Mouse (Mus musculus): ENCODE measurements at regions not wholly inside any gene's neighbourhood (a gene's known extent, or its start where the extent isn't known, plus 50 kb on each side); places are given as distances from the start of the nearest gene placed in this dataset.

DNA sequence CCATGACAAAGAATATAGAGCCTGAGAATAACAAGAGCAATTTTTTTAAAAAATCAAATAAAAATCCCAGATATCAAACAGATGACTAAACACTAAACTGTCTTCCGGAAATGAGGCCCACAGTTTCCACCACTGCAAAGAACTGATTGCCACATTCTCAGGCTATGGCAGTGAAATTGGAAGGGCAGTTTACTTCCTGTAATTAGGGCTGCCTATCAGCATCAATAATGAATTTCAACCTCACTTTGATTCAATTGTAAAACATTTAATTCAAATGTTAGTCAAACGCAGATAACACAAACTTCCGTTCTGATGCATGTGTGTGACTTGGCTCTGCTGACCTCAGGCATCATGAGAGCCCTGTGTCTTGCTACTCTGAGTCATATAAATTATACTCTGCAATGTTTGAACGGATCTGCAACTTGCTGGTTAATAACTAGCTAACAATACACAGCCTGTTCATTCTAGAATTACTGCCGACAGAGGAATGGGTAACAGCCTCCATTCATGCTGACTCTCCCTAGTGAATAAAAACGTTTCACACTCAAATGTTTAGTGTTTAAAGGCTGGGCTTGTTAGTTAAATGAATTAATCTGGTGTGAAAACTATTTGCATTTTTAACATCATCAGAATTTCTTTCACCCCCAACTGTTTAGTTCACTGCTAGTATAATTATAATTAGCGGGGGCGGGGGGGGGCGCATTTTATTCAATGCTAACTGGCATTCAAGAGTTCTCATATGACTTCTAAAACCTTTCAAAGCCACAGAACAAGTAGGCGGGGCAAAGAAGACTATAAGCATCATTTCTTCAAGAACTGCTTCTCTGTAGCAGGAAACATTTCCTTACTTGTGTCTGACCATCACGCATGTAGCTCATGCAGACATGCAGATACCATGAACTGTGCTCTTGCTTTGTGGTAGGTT, 171.2 kb downstream of the Samd5 start:
- 68% methylated on average over 11 of the region's 11 CpGs for WGBS
- Histone ChIP-seq H3K9me3 (ENCODE audit: control insufficient read depth, low read length) (no peaks in the 10 kb centered on the region), H3K27ac (ENCODE audit: low read depth, low read length) (no peak overlapping the region), H3K9ac (ENCODE audit: low read depth, low read length) (no peak overlapping the region), H3K27me3 (replicated peaks; ENCODE audit: control insufficient read depth, insufficient read depth, low read length) (no peaks in the 10 kb centered on the region), H3K4me3 (ENCODE audit: low read depth, low read length) (no peak overlapping the region), H3K36me3 (ENCODE audit: control insufficient read depth, insufficient read depth, low read length) (no peaks in the 10 kb centered on the region), H3K4me2 (no peak overlapping the region), H3K4me1 (replicated peaks; ENCODE audit: control insufficient read depth, insufficient read depth, low read length) (no peaks in the 10 kb centered on the region)
- DNase-seq (ENCODE audit: low spot score) = no peak
- ATAC-seq (replicated peaks; ENCODE audit: low FRiP score) = no peak

DNA sequence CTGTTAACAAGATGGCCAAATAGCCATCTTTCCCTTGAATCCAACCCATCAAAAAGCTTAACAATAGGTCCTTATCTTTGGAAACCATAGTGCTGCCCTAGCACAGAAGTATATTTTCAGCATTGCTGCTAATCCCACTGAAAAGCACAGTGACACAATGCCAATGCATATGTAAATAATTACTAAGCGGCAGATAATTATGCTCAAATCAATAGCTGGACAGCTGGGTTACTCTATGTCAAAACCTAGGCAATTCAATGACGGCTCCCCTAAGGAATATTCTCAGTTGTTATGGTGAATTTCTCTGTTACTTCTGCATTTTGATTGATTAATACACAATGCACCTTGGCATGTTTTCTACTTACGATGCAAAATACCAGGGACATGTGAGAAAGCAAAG, 176.5 kb downstream of the Samd5 start:
- no peaks in the 10 kb centered on the region for H3K36me3 ChIP-seq (ENCODE audit: control insufficient read depth, insufficient read depth, low read length)
- no peak for DNase-seq (ENCODE audit: low spot score)
- no peak overlapping the region for H3K4me3 ChIP-seq (ENCODE audit: low read depth, low read length)
- H3K9me3 ChIP-seq (ENCODE audit: control insufficient read depth, low read length) = no peaks in the 10 kb centered on the region
- no peaks in the 10 kb centered on the region for H3K27me3 ChIP-seq (replicated peaks; ENCODE audit: control insufficient read depth, insufficient read depth, low read length)
- H3K4me2 ChIP-seq = no peak overlapping the region
- H3K4me1 ChIP-seq (replicated peaks; ENCODE audit: control insufficient read depth, insufficient read depth, low read length) = no peaks in the 10 kb centered on the region
- ATAC-seq (replicated peaks; ENCODE audit: low FRiP score) = no peak
- 90% methylated on average over 3 of the region's 3 CpGs for WGBS
- H3K9ac ChIP-seq (ENCODE audit: low read depth, low read length) = no peak overlapping the region
- no peak overlapping the region for H3K27ac ChIP-seq (ENCODE audit: low read depth, low read length)

DNA sequence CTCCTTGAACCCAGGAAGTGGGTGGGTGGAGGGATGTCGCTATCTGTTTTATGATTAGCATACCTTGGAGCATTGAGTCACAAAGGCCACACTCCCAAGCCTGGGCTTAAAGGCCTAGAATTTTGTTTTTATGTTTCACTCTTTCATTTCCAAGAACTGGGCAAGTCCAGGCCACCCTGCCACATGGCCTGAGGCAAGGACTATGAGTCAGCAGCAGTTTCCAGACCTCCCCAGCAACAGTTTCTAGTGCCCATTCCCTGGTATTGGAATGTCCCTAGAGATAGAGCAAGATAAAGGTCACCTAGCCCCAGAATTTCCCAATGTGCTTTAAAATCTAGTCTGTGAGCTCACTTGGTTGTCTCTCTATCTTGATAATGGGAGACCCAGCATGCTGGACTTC, 178.0 kb downstream of the Samd5 start:
- Histone ChIP-seq H3K9ac (ENCODE audit: low read depth, low read length) (no peak overlapping the region), H3K4me2 (no peak overlapping the region), H3K27me3 (replicated peaks; ENCODE audit: control insufficient read depth, insufficient read depth, low read length) (no peaks in the 10 kb centered on the region), H3K9me3 (ENCODE audit: control insufficient read depth, low read length) (no peaks in the 10 kb centered on the region), H3K4me1 (replicated peaks; ENCODE audit: control insufficient read depth, insufficient read depth, low read length) (no peaks in the 10 kb centered on the region), H3K36me3 (ENCODE audit: control insufficient read depth, insufficient read depth, low read length) (no peaks in the 10 kb centered on the region), H3K4me3 (ENCODE audit: low read depth, low read length) (no peak overlapping the region), H3K27ac (ENCODE audit: low read depth, low read length) (no peak overlapping the region)
- DNase-seq (ENCODE audit: low spot score) (no peak), ATAC-seq (replicated peaks; ENCODE audit: low FRiP score) (no peak)
- 67% methylated on average over 1 of the region's 1 CpGs for WGBS

DNA sequence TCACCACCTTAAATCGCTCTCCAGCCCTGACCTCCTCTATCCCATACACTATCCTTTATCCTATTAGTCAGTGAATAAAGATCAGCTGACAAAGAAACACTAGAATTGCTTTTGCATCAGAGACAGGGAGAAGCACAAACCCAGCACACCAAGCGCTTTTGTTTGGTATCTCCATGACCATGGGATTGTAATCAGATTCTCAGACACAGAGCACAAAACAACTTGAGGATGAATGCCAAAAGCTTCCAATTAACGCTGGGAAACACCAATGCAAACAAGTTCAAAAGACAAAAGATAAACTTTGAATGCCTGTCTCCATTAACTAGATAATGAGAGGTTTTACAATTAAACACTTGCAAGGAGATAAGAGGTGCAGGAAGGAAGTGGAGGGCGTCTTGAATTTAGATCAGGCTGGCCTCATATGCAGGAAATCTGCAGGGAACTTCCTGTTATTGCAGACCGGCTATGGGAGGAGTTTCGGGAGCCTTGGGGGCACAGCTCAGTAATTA, 179.8 kb downstream of the Samd5 start:
- Histone ChIP-seq H3K27ac (ENCODE audit: low read depth, low read length) (no peak overlapping the region), H3K4me1 (replicated peaks; ENCODE audit: control insufficient read depth, insufficient read depth, low read length) (no peaks in the 10 kb centered on the region), H3K4me2 (no peak overlapping the region), H3K9ac (ENCODE audit: low read depth, low read length) (no peak overlapping the region), H3K27me3 (replicated peaks; ENCODE audit: control insufficient read depth, insufficient read depth, low read length) (no peaks in the 10 kb centered on the region), H3K9me3 (ENCODE audit: control insufficient read depth, low read length) (no peaks in the 10 kb centered on the region), H3K36me3 (ENCODE audit: control insufficient read depth, insufficient read depth, low read length) (no peaks in the 10 kb centered on the region), H3K4me3 (ENCODE audit: low read depth, low read length) (no peak overlapping the region)
- 16% methylated on average over 6 of the region's 6 CpGs for WGBS
- DNase-seq (ENCODE audit: low spot score) (no peak), ATAC-seq (replicated peaks; ENCODE audit: low FRiP score) (no peak)

DNA sequence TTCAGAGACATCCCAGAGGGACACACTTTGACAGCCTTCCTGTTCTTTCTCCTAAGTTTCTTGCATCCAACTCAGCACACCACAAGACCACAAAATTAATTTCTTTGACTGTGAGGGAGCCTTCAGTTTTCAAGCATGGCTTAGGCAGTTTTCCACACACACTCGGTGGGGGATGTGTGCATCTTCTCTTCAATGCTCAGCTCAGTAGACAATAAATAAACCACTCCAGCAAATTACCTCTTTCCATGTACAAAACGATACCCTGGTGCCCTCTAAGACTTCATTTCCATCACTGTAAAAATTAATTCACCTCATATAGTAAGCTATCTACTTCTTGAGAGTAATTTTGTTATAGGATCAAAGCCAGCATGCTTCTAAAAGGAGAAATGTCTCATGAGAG, 184.6 kb downstream of the Samd5 start:
- H3K27me3 ChIP-seq (replicated peaks; ENCODE audit: control insufficient read depth, insufficient read depth, low read length) = no peaks in the 10 kb centered on the region
- no peaks in the 10 kb centered on the region for H3K9me3 ChIP-seq (ENCODE audit: control insufficient read depth, low read length)
- no peak overlapping the region for H3K9ac ChIP-seq (ENCODE audit: low read depth, low read length)
- no peaks in the 10 kb centered on the region for H3K36me3 ChIP-seq (ENCODE audit: control insufficient read depth, insufficient read depth, low read length)
- no peak overlapping the region for H3K27ac ChIP-seq (ENCODE audit: low read depth, low read length)
- no peak for DNase-seq (ENCODE audit: low spot score)
- no peaks in the 10 kb centered on the region for H3K4me1 ChIP-seq (replicated peaks; ENCODE audit: control insufficient read depth, insufficient read depth, low read length)
- ATAC-seq (replicated peaks; ENCODE audit: low FRiP score) = no peak
- no peak overlapping the region for H3K4me3 ChIP-seq (ENCODE audit: low read depth, low read length)
- H3K4me2 ChIP-seq = no peak overlapping the region
- WGBS = 74% methylated on average over 2 of the region's 2 CpGs

DNA sequence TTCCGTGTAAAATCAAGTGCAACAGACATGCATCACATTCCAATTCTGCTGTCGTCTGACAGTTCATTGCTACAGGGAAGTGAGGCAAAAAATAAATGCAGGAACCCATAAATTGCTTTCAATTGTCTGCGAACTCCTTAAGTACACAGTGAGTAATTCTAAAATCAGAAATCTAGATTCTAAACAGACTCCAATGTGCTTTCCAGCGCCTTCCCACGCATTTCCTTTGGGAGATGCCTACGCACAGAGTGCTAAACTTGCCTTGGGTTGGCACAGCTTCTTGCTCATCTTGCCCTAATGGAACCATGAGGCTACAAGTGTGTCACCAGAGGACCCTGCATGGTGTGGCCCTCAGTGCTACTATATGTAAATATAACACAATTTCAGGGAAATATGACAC, 212.6 kb downstream of the Samd5 start:
- WGBS = 80% methylated on average over 6 of the region's 6 CpGs
- H3K4me3 ChIP-seq (ENCODE audit: low read depth, low read length) = no peak overlapping the region
- H3K4me1 ChIP-seq (replicated peaks; ENCODE audit: control insufficient read depth, insufficient read depth, low read length) = no peaks in the 10 kb centered on the region
- no peak overlapping the region for H3K9ac ChIP-seq (ENCODE audit: low read depth, low read length)
- no peak overlapping the region for H3K27ac ChIP-seq (ENCODE audit: low read depth, low read length)
- ATAC-seq (replicated peaks; ENCODE audit: low FRiP score) (no peak), DNase-seq (ENCODE audit: low spot score) (no peak)
- no peaks in the 10 kb centered on the region for H3K36me3 ChIP-seq (ENCODE audit: control insufficient read depth, insufficient read depth, low read length)
- H3K4me2 ChIP-seq = no peak overlapping the region
- H3K27me3 ChIP-seq (replicated peaks; ENCODE audit: control insufficient read depth, insufficient read depth, low read length) = no peaks in the 10 kb centered on the region
- no peaks in the 10 kb centered on the region for H3K9me3 ChIP-seq (ENCODE audit: control insufficient read depth, low read length)

DNA sequence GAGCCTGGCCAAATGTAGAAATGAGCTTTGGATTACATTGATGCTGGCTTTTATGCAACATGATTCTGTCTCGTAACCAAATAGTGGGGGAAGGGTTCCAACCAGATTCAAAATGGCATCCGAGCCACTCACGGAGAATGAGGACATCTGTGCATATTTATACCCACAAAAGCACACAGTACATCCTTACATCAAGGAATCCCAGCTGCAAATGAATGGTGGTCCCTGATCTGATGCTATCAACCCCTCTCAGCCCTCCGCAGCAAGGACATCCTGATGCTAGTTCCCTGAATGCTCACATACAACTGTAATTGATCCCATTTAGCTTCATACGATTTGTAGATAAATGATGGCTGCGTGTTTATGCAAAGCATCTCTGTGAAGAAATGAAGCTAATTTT, 215.9 kb downstream of the Samd5 start:
- no peaks in the 10 kb centered on the region for H3K36me3 ChIP-seq (ENCODE audit: control insufficient read depth, insufficient read depth, low read length)
- WGBS = 83% methylated on average over 6 of the region's 6 CpGs
- H3K9me3 ChIP-seq (ENCODE audit: control insufficient read depth, low read length) = no peaks in the 10 kb centered on the region
- H3K4me1 ChIP-seq (replicated peaks; ENCODE audit: control insufficient read depth, insufficient read depth, low read length) = no peaks in the 10 kb centered on the region
- ATAC-seq (replicated peaks; ENCODE audit: low FRiP score) (no peak), DNase-seq (ENCODE audit: low spot score) (no peak)
- H3K4me2 ChIP-seq = no peak overlapping the region
- H3K27ac ChIP-seq (ENCODE audit: low read depth, low read length) = no peak overlapping the region
- H3K4me3 ChIP-seq (ENCODE audit: low read depth, low read length) = no peak overlapping the region
- no peak overlapping the region for H3K9ac ChIP-seq (ENCODE audit: low read depth, low read length)
- no peaks in the 10 kb centered on the region for H3K27me3 ChIP-seq (replicated peaks; ENCODE audit: control insufficient read depth, insufficient read depth, low read length)

DNA sequence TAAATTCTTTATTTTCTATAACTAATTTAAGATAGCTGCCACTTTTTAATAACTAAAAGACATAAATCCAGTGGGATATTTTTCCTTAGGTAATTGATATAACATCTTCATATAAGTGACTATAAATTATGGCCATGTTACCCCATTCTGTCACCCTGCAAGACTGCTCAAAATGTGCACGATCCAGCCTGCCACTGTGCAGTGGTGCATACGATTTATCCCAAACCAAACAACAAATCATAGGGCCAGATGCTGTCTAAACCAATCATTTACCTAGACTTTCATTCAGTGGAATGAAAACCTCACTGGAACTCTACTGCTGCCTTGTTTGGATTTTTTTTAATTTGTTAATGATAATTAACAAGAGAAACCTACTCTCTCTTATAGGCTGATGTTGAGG, 216.5 kb downstream of the Samd5 start:
- Histone ChIP-seq H3K4me3 (ENCODE audit: low read depth, low read length) (no peak overlapping the region), H3K4me1 (replicated peaks; ENCODE audit: control insufficient read depth, insufficient read depth, low read length) (no peaks in the 10 kb centered on the region), H3K27ac (ENCODE audit: low read depth, low read length) (no peak overlapping the region), H3K4me2 (no peak overlapping the region), H3K9ac (ENCODE audit: low read depth, low read length) (no peak overlapping the region), H3K27me3 (replicated peaks; ENCODE audit: control insufficient read depth, insufficient read depth, low read length) (no peaks in the 10 kb centered on the region), H3K9me3 (ENCODE audit: control insufficient read depth, low read length) (no peaks in the 10 kb centered on the region), H3K36me3 (ENCODE audit: control insufficient read depth, insufficient read depth, low read length) (no peaks in the 10 kb centered on the region)
- 80% methylated on average over 2 of the region's 2 CpGs for WGBS
- no peak for ATAC-seq (replicated peaks; ENCODE audit: low FRiP score)
- no peak for DNase-seq (ENCODE audit: low spot score)

DNA sequence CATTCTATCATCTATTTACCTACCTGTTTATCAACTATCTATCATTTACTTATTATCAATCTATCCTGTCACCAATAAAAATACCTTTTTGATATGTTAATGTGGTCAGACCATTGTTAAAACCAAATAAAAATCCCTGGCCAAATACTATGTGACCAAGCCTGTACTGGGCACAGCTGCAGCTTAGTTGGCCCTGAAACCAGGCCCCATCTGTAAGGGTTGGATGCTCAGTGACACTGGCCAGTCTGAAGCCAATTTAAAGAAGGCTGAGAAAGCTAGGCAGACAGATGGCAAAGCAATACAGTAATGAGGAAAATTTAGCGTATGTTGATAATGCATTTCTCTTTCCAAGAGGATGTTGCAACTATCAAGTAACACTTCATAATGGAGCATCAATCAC, 217.8 kb downstream of the Samd5 start:
- Histone ChIP-seq H3K4me2 (no peak overlapping the region), H3K9ac (ENCODE audit: low read depth, low read length) (no peak overlapping the region), H3K27me3 (replicated peaks; ENCODE audit: control insufficient read depth, insufficient read depth, low read length) (no peaks in the 10 kb centered on the region), H3K27ac (ENCODE audit: low read depth, low read length) (no peak overlapping the region), H3K4me1 (replicated peaks; ENCODE audit: control insufficient read depth, insufficient read depth, low read length) (no peaks in the 10 kb centered on the region), H3K36me3 (ENCODE audit: control insufficient read depth, insufficient read depth, low read length) (no peaks in the 10 kb centered on the region), H3K9me3 (ENCODE audit: control insufficient read depth, low read length) (no peaks in the 10 kb centered on the region), H3K4me3 (ENCODE audit: low read depth, low read length) (no peak overlapping the region)
- WGBS = 80% methylated on average over 1 of the region's 1 CpGs
- ATAC-seq (replicated peaks; ENCODE audit: low FRiP score) (no peak), DNase-seq (ENCODE audit: low spot score) (no peak)
